Mouse (Mus musculus) MEL (cell line): ENCODE measurements around the gene Gm8113. TPM values are rescaled to one million over a fixed set of nuclear protein-coding genes. Genes with fewer than 3 reads are reported as not detected.
"Not testable (repeated sequence)": the region's sequence is repeated elsewhere in the genome, so short reads cannot be mapped to it uniquely, and the experiment has no call there.

Source experiments
- DNase-seq: peaks from one replicate; pipeline ENCODE4 v3.0.0; 2011; ENCODE audit warnings: low read depth, low spot score
- H3K27ac ChIP-seq: 2 replicates; pipeline ENCODE4 v1.5.1; 2012; ENCODE audit warnings: low read depth, mild to moderate bottlenecking, control low read depth, low read length, moderate library complexity; ENCODE audit not compliant: control insufficient read depth
- H3K27me3 ChIP-seq, 2 experiments: fragments of 150-350 bp in 1 of 2; sonication (generic) in 1 of 2; 2 replicates each; pipeline ENCODE4 v1.6.1; 2012; ENCODE audit warnings: low read length in 2 of 2, mild to moderate bottlenecking in 2 of 2, improper control_type of control experiment in 1 of 2, moderate library complexity in 1 of 2; ENCODE audit not compliant: insufficient read depth in 2 of 2, control insufficient read depth in 1 of 2
- H3K36me3 ChIP-seq, 2 experiments: 2 replicates each; pipeline ENCODE4 v1.6.1; 2012 to 2014; ENCODE audit warnings: low read length in 2 of 2, improper control_type of control experiment in 1 of 2, inconsistent platforms in 1 of 2, mild to moderate bottlenecking in 1 of 2; ENCODE audit not compliant: insufficient read depth in 2 of 2, control insufficient read depth in 1 of 2
- H3K4me1 ChIP-seq, 2 experiments: fragments of 150-350 bp in 1 of 2; sonication (generic) in 1 of 2; 2 replicates each; pipeline ENCODE4 v1.6.1; 2012; ENCODE audit warnings: low read length in 2 of 2, improper control_type of control experiment in 1 of 2, mild to moderate bottlenecking in 1 of 2; ENCODE audit not compliant: insufficient read depth in 2 of 2, control insufficient read depth in 1 of 2
- H3K4me3 ChIP-seq, 2 experiments: fragments of 150-350 bp in 1 of 2; sonication (generic) in 1 of 2; 2 replicates each; pipeline ENCODE4 v1.5.1; 2012; ENCODE audit warnings: low read depth in 2 of 2, low read length in 2 of 2, mild to moderate bottlenecking in 2 of 2, moderate library complexity in 2 of 2, control low read depth in 1 of 2, improper control_type of control experiment in 1 of 2; ENCODE audit not compliant: control insufficient read depth in 1 of 2, insufficient read depth in 1 of 2
- H3K79me2 ChIP-seq: 2 replicates; pipeline ENCODE4 v1.6.1; 2012; ENCODE audit warnings: mild to moderate bottlenecking, low read length, moderate library complexity; ENCODE audit not compliant: control insufficient read depth, poor library complexity, insufficient read depth
- H3K9ac ChIP-seq: 2 replicates; pipeline ENCODE4 v1.6.1; 2012; ENCODE audit warnings: low read depth, mild to moderate bottlenecking, control low read depth, low read length, moderate library complexity; ENCODE audit not compliant: control insufficient read depth, poor library complexity, severe bottlenecking
- H3K9me3 ChIP-seq: fragments of 150-350 bp; sonication (generic); replicated peaks from 2 replicates; pipeline ENCODE4 v1.6.1; 2012; ENCODE audit warnings: mild to moderate bottlenecking, low read length, improper control_type of control experiment, moderate library complexity; ENCODE audit not compliant: insufficient read depth
- EP300 ChIP-seq, 2 experiments: IDR thresholded peaks; 2 replicates each; pipeline ENCODE4 v1.6.1; 2011; ENCODE audit warnings: improper control_type of control experiment in 2 of 2, low read length in 2 of 2, low read depth in 1 of 2, mild to moderate bottlenecking in 1 of 2
- ETS1 ChIP-seq: IDR thresholded peaks from 2 replicates; pipeline ENCODE4 v1.6.1; 2012; ENCODE audit warnings: low read depth, mild to moderate bottlenecking, inconsistent platforms, low read length, improper control_type of control experiment, moderate library complexity
- GATA1 ChIP-seq: IDR thresholded peaks from 2 replicates; pipeline ENCODE4 v1.6.1; 2011; ENCODE audit warnings: low read depth, low read length, improper control_type of control experiment
- JUND ChIP-seq: IDR thresholded peaks from 2 replicates; pipeline ENCODE4 v1.6.1; 2011; ENCODE audit warnings: low read depth, mild to moderate bottlenecking, improper control_type of control experiment, low read length
- MYB ChIP-seq: IDR thresholded peaks from 2 replicates; pipeline ENCODE4 v1.6.1; 2011; ENCODE audit warnings: mild to moderate bottlenecking, low read depth, low read length, improper control_type of control experiment
- SIN3A ChIP-seq: IDR thresholded peaks from 2 replicates; pipeline ENCODE4 v1.6.1; 2012; ENCODE audit warnings: low read length, improper control_type of control experiment, inconsistent platforms
- TAL1 ChIP-seq: IDR thresholded peaks from 2 replicates; pipeline ENCODE4 v1.6.1; 2012; ENCODE audit warnings: mild to moderate bottlenecking, inconsistent platforms, low read length, moderate library complexity, mixed read lengths
- TCF12 ChIP-seq: IDR thresholded peaks from 2 replicates; pipeline ENCODE4 v1.6.1; 2014; ENCODE audit warnings: low read depth, mild to moderate bottlenecking, inconsistent platforms, low read length, improper control_type of control experiment, moderate library complexity
- ZNF384 ChIP-seq: IDR thresholded peaks from 2 replicates; pipeline ENCODE4 v1.6.1; 2012; ENCODE audit warnings: low read depth, mild to moderate bottlenecking, inconsistent platforms, low read length, improper control_type of control experiment
- polyA plus RNA-seq, 2 experiments: library from polyadenylated mRNA; stranded (reverse) in 1 of 2; unstranded in 1 of 2; fragments of >175 nt in 1 of 2; fragments of >200 nt in 1 of 2; gene quantifications; 2 replicates each; pipeline versions ENCODE4 v1.2.1 to v1.2.4; 2012; ENCODE audit warnings: low replicate concordance in 2 of 2, low read depth in 1 of 2; ENCODE audit not compliant: insufficient read length in 2 of 2, insufficient read depth in 1 of 2, missing spikeins in 1 of 2
- total RNA-seq: library from RNA; depleted of rRNA; stranded (reverse); fragments of 300-350 nt; gene quantifications from 2 replicates; pipeline ENCODE4 v1.2.3, GENCODE M21; 2012; rRNA removed

The Gm8113 gene
- total RNA-seq (18.1 and 18.3 TPM in 2 replicates), polyA plus RNA-seq (10 to 100 TPM in 1 of 2 experiments, not detected in 1; 21.2 TPM)

DNA sequence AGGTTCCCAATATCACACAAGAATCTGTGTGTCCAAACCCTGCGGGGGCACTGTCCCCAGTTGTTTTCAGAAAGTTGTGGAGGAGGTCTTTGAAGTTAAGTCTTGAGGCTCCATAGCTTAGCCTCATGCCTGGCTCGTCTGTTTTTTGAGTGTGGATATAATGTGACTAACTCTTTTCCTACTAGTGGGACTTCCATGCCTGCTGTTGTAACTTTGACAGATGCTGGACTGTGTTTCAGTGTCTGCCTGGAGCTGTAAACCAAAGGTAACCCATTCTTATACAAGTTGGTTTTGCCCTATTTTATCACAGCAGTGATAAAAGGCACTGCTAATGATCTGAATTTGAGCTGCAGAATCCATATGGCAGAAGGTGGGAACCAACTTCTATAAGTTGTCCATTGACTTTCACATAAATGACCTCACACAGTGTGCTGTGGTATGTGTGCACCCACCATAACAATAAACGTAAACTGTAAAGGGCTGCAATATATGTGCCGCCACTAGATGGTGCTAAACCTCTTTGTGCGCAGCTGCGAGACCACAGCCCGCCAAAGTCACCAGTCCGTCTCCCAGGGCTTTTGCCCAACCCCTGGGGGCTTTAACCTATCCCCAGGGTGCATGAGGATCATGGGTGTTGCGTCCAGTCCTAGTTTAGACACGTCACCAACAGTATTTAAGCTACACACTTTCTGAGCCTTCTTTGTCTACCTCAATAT, at the start of gene Gm8113:
Gene Gm8113 (plus strand): TSS at position 703 of the 716 bp plus-strand sequence.
- not testable (repeated sequence) for H3K27ac ChIP-seq, H3K27me3 ChIP-seq, H3K9me3 ChIP-seq, H3K4me3 ChIP-seq, H3K79me2 ChIP-seq, H3K36me3 ChIP-seq, DNase-seq, H3K4me1 ChIP-seq, H3K9ac ChIP-seq

DNA sequence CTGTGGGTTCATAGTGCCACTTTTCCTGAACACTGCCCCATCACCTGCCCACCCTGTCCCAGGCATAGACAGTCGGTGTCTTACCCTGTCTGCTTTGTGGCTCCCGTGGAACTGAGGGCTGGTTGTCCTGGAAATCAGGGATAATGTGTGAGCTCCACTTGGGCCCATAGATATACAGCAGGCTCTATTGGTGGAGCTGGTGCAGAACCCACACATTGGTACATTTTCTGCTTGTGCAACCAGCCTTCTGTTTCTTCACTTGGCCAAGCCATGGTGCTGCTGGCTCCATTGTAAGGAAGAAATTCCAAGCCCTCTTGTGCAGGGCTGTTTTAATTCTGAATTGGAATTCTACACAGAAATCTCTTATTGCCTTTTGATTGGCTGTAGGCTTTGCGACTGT, 49.8 kb upstream of the Gm8113 start, which contains the start of gene Ear1:
Gene Ear1 (minus strand): TSS at position 101 of the 400 bp plus-strand sequence.
- not testable (repeated sequence) for H3K4me1 ChIP-seq, H3K9ac ChIP-seq, H3K27me3 ChIP-seq, H3K79me2 ChIP-seq, H3K9me3 ChIP-seq, H3K4me3 ChIP-seq, H3K36me3 ChIP-seq, DNase-seq
- H3K27ac ChIP-seq = peak within 1 kb of the TSS; percentile 63

GRCm38 (mm10) chr14:43877789-43878188, 47.4 kb upstream of the Gm8113 start:
- not testable (repeated sequence) for H3K9me3 ChIP-seq, DNase-seq, H3K79me2 ChIP-seq, H3K27me3 ChIP-seq, H3K9ac ChIP-seq, H3K4me3 ChIP-seq, H3K36me3 ChIP-seq, H3K27ac ChIP-seq
- H3K4me1 ChIP-seq = peaks cover 4 to 13% of the 10 kb centered on the region in 2 experiments; a peak in 3 of 4 replicates

- H3K79me2 ChIP-seq, H3K9me3 ChIP-seq, H3K9ac ChIP-seq, H3K4me3 ChIP-seq, H3K36me3 ChIP-seq, H3K27me3 ChIP-seq: not testable (repeated sequence)
- peak; percentile 53 for DNase-seq
- Histone ChIP-seq H3K4me1 (peaks cover 4 to 13% of the 10 kb centered on the region in 2 experiments; a peak in 3 of 4 replicates), H3K27ac (peak overlapping the region; percentile 80)
- TF ChIP-seq TCF12 (peak; percentile 88), ZNF384 (peak; percentile 91), MYB (peak; percentile 85), TAL1 (peak; percentile 39), SIN3A (peak; percentile 58), GATA1 (peak; percentile 87), ETS1 (peak; percentile 69), EP300 (IDR thresholded peaks at IDR 0.05; ENCODE audit: low read depth in 1 of 2, low read length in 2 of 2) (peak; percentile 79 to 91), JUND (0 out of 2 replicates have a peak, but pooled peaks have one; percentile 40)
Measured at GRCm38 (mm10) chr14:43879966-43880545, 45.1 kb upstream of the Gm8113 start.

- H3K79me2 ChIP-seq, H3K4me3 ChIP-seq, H3K4me1 ChIP-seq, H3K27me3 ChIP-seq, H3K36me3 ChIP-seq, H3K27ac ChIP-seq, DNase-seq, H3K9ac ChIP-seq, H3K9me3 ChIP-seq: not testable (repeated sequence)
Measured at GRCm38 (mm10) chr14:43886235-43886634, 39.0 kb upstream of the Gm8113 start.
